ENCODE assay signal across 8 mouse cellular contexts in the genomic region with DNA sequence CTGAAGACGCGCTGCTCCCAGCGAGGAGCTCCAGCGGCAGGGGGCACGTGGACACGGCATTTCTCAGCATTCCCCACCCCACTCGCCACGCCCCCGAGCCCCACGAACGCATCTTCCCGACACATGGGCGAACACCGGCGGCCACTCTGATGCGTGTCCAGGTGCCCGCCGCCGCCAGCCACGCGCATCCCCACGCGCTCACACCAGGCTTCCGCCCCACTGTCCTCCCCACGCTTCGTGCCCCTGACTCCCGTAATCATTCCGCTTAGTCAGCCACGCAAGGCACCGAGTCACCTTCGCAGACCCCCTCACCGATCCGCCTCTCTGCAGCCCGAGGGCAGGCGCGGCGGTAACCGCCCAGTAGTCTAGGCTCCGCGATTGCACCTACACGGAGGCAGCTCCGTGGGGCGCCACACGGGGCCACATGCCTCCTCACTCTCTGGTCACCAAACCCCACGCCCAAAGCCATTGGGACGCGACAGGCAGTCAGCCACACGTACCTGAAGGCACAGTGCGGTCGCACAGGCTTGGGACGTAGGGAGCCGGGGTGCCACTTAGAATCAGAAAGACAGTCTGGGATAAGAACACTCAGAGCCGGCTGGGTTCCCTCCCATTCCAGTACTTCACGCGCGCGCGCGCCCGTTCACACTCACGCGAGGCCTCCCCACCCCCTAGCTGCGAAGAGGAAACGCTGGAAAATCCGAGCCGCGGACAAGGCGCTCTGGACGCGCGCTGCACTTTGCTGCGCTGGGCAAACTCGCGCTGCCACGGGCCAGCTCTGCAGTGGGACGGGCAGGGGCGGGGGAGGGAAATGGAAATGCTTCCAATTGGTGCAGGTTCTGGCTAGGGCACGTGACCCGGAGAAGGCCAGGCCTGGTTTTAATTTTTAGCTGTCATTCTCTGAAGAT. TPM values are rescaled to one million over a fixed set of nuclear protein-coding genes. Genes with fewer than 3 reads are reported as not detected.
DNase-seq lines count a peak whose midpoint lies in the region; ATAC-seq and TF ChIP-seq lines count a peak whose summit lies in the region.

A gene (minus strand): TSS at position 782 of the 908 bp plus-strand sequence.

- H3K4me3 ChIP-seq in forebrain, embryonic 11.5 days (ENCODE audit: low read depth, low read length) = peak within 1 kb of the TSS; percentile 61
- H3K4me3 ChIP-seq in heart, embryonic 14.5 days (ENCODE audit: control insufficient read depth in 1 of 2, insufficient read depth in 1 of 2, low read depth in 1 of 2, low read length in 2 of 2) = peak within 1 kb of the TSS; percentile 77
- peak within 1 kb of the TSS; percentile 62 for H3K4me3 ChIP-seq in liver, embryonic 13.5 days (replicated peaks)
- H3K4me3 ChIP-seq in testis, adult 2 months (ENCODE audit: control insufficient read depth, low read depth, low read length) = peak within 1 kb of the TSS; percentile 83

- no peak for TF ChIP-seq CTCF in testis, adult 2 months (IDR thresholded peaks at IDR 0.05; ENCODE audit: control insufficient read depth, insufficient read depth, insufficient replicate concordance, low read depth, low read length)

- ATAC-seq in CD4-positive, CD25-positive, alpha-beta regulatory T cell, adult 4 months = peak; percentile 40
- ATAC-seq in forebrain, embryonic 11.5 days (replicated peaks; ENCODE audit: low FRiP score) = peak; percentile 57
- ATAC-seq in heart, embryonic 14.5 days (ENCODE audit: insufficient number of reproducible peaks, insufficient read depth, low FRiP score, low read depth) = no peak
- peak; percentile 52; the same call in 1 of the 2 replicates for ATAC-seq in liver, embryonic 13.5 days (ENCODE audit: low read depth)

- no peak for TF ChIP-seq POLR2A in testis, adult 2 months (IDR thresholded peaks at IDR 0.05; ENCODE audit: control insufficient read depth, low read depth, low read length)

- 0 out of 2 replicates have a peak, but pooled peaks cover 5% of the 10 kb centered on the region for H3K4me1 ChIP-seq in forebrain, embryonic 11.5 days (replicated peaks; ENCODE audit: control insufficient read depth, insufficient read depth, low read length)
- peaks cover 4 to 6% of the 10 kb centered on the region in 2 experiments; a peak in 2 of 4 replicates for H3K4me1 ChIP-seq in heart, embryonic 14.5 days (ENCODE audit: control insufficient read depth in 2 of 2, insufficient read depth in 2 of 2, low read length in 2 of 2)
- peaks cover 16% of the 10 kb centered on the region for H3K4me1 ChIP-seq in liver, embryonic 13.5 days (replicated peaks)
- peaks cover 21% of the 10 kb centered on the region for H3K4me1 ChIP-seq in testis, adult 2 months (ENCODE audit: control insufficient read depth, insufficient read depth, low read length)

- H3K9ac ChIP-seq in forebrain, embryonic 11.5 days (ENCODE audit: low read length) = peak within 1 kb of the TSS; percentile 59
- peak within 1 kb of the TSS; percentile 80 for H3K9ac ChIP-seq in heart, embryonic 14.5 days (ENCODE audit: low read length)
- no peak within 1 kb of the TSS for H3K9ac ChIP-seq in liver, embryonic 13.5 days

- no peaks in the 10 kb centered on the region for H3K9me3 ChIP-seq in forebrain, embryonic 11.5 days (ENCODE audit: control insufficient read depth, low read length)
- no peaks in the 10 kb centered on the region for H3K9me3 ChIP-seq in heart, embryonic 14.5 days (ENCODE audit: control insufficient read depth, low read length)
- no peaks in the 10 kb centered on the region for H3K9me3 ChIP-seq in liver, embryonic 13.5 days (replicated peaks)

- peaks cover 27% of the 10 kb centered on the region for H3K27me3 ChIP-seq in forebrain, embryonic 11.5 days (ENCODE audit: control insufficient read depth, insufficient read depth, low read length)
- H3K27me3 ChIP-seq in heart, embryonic 14.5 days (ENCODE audit: control insufficient read depth, insufficient read depth, low read length) = peaks cover 17% of the 10 kb centered on the region
- H3K27me3 ChIP-seq in liver, embryonic 13.5 days = peaks cover 72% of the 10 kb centered on the region
- no peaks in the 10 kb centered on the region for H3K27me3 ChIP-seq in testis, adult 2 months (ENCODE audit: control insufficient read depth, insufficient read depth, low read length)

- peak; percentile 86 for DNase-seq in brain, adult 2 months (ENCODE audit: low read depth, low spot score)
- peak; percentile 85 for DNase-seq in forebrain, embryonic 11.5 days (ENCODE audit: low spot score)
- DNase-seq in kidney, postnatal 10 days = peak; percentile 85
- no peak for DNase-seq in liver, embryonic 13.5 days
- DNase-seq in neural tube, embryonic 10.5 days (ENCODE audit: extremely low spot score, low spot score) = peak; percentile 77

- H3K4me2 ChIP-seq in forebrain, embryonic 11.5 days (ENCODE audit: low read depth, low read length, severe bottlenecking) = peak within 1 kb of the TSS; percentile 100
- H3K4me2 ChIP-seq in heart, embryonic 14.5 days (ENCODE audit: low read length) = peak within 1 kb of the TSS; percentile 100
- H3K4me2 ChIP-seq in liver, embryonic 13.5 days = peak within 1 kb of the TSS; percentile 89

- no peaks in the 10 kb centered on the region for H3K36me3 ChIP-seq in forebrain, embryonic 11.5 days (ENCODE audit: control insufficient read depth, insufficient read depth, low read length)
- no peaks in the 10 kb centered on the region for H3K36me3 ChIP-seq in heart, embryonic 14.5 days (ENCODE audit: control insufficient read depth, insufficient read depth, low read length)
- H3K36me3 ChIP-seq in liver, embryonic 13.5 days = no peaks in the 10 kb centered on the region
- H3K36me3 ChIP-seq in testis, adult 2 months (ENCODE audit: control insufficient read depth, insufficient read depth, low read length) = no peaks in the 10 kb centered on the region

- WGBS in forebrain, embryonic 11.5 days = under 1% methylated on average over 79 of the region's 79 CpGs
- WGBS in heart, embryonic 14.5 days = 1% methylated on average over 79 of the region's 79 CpGs
- WGBS in liver, embryonic 13.5 days (ENCODE audit: insufficient replicate concordance) = under 1% methylated on average over 79 of the region's 79 CpGs

- no peak within 1 kb of the TSS for H3K27ac ChIP-seq in forebrain, embryonic 11.5 days (ENCODE audit: low read depth, low read length)
- H3K27ac ChIP-seq in heart, embryonic 14.5 days (replicated peaks in 1 of 2; ENCODE audit: control insufficient read depth in 1 of 2, insufficient read depth in 1 of 2, low read depth in 2 of 2, low read length in 2 of 2) = peak within 1 kb of the TSS in 1 of 2 experiments; percentile 26; a peak in 2 of 4 replicates
- H3K27ac ChIP-seq in liver, embryonic 13.5 days = no peak within 1 kb of the TSS
- H3K27ac ChIP-seq in testis, adult 2 months (ENCODE audit: control insufficient read depth, insufficient read depth, low read depth, low read length) = no peak within 1 kb of the TSS

RNA-seq across cellular contexts. Expression of the gene that starts here (rescaled TPM):
- 100 to 1,000 TPM; 171 to 233 TPM for polyA plus RNA-seq in CD4-positive, CD25-positive, alpha-beta regulatory T cell, adult 4 months (2017; shearing (Covaris generic))
- polyA plus RNA-seq in forebrain, embryonic 11.5 days (2014; fragmentation: Nextera tagmentation; extraction: Ambion mirVana) = 72.0 and 73.1 TPM in 2 replicates
- 49.7 and 52.7 TPM in 2 replicates for polyA plus RNA-seq in heart, embryonic 14.5 days (2014; fragmentation: Nextera tagmentation; extraction: Ambion mirVana)
- 13.9 and 14.6 TPM in 2 replicates for polyA plus RNA-seq in liver, embryonic 13.5 days (2015; fragmentation: Nextera tagmentation; extraction: Ambion mirVana)
- polyA plus RNA-seq in testis, adult 2 months (2012; rRNA removed) = 37.6 and 38.4 TPM in 2 replicates
